Mouse (Mus musculus) spleen, adult 2 months (tissue): ENCODE measurements at regions not wholly inside any gene's neighbourhood (a gene's known extent, or its start where the extent isn't known, plus 50 kb on each side); places are given as distances from the start of the nearest gene placed in this dataset.
"Not testable (repeated sequence)": the region's sequence is repeated elsewhere in the genome, so short reads cannot be mapped to it uniquely, and the experiment has no call there.

Source experiments
- CTCF ChIP-seq: fragments of 200-500 bp; IDR thresholded peaks from 2 replicates; pipeline ENCODE4 v1.5.1; 2011; ENCODE audit warnings: mild to moderate bottlenecking, inconsistent platforms; ENCODE audit not compliant: insufficient read depth, insufficient read length, insufficient replicate concordance; ENCODE audit errors: extremely low read depth
- POLR2A ChIP-seq: fragments of 200-500 bp; IDR thresholded peaks from 2 replicates; pipeline ENCODE4 v1.6.1; 2011; ENCODE audit warnings: low read depth, low read length, inconsistent platforms

DNA sequence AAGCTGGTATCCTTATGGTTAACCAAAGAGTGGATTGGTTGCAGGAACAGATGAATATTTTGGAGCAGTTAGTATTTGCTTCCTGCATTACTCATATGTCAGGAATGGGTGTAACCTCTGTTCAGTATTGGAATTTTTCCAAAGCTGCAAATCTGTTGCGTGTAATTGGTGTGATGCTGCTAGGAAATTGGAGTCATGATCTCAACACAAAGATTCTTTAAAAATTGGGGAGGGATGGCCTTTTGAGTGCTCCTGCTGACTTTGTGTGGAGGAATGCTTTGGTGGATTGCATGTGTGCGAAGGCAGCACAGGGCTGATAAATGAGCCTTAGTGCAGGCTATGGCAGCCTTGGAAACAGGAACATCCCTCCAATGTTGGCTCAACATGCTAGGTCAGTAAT lies 331.2 kb upstream of the Htr2a start:
- not testable (repeated sequence) for TF ChIP-seq CTCF, POLR2A
